Mouse (Mus musculus): ENCODE data around the gene Tomt. TPM values are rescaled to one million over a fixed set of nuclear protein-coding genes. Genes with fewer than 3 reads are reported as not detected.

Tomt gene
- total and polyA plus RNA-seq, 3 experiments: 0.01 to 0.22 TPM; not detected in 1

DNA sequence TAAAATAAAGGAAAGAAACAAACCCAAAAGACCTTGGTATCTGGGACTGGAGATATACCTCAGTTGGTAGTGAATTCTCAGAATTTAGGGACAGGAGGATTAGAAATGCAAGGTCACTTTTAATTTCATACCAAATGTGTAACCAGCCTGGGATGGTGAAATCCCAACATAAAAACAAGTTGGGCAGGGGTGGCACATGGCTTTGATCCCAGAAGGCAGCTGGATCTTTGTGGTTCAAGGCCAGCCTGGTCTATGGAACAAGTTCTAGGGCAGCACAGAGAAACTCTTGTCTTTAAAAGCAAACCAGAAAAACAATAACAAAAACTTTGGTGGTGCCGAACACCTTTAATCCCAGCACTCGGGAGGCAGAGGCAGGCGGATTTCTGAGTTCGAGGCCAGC lies 38.7 kb downstream of the Tomt start:
- Histone ChIP-seq H3K4me1 (ENCODE audit: insufficient read depth, low read depth, low read length) (peaks cover 4% of the 10 kb centered on the region), H3K27me3 (ENCODE audit: insufficient read depth, low read length) (peaks cover 24% of the 10 kb centered on the region), H3K9me3 (replicated peaks) (no peaks in the 10 kb centered on the region), H3K36me3 (replicated peaks) (no peaks in the 10 kb centered on the region), H3K4me3 (ENCODE audit: low read depth, low read length) (no peak overlapping the region)
- DNase-seq (ENCODE audit: low spot score) (no peak), ATAC-seq (ENCODE audit: extremely low read depth, insufficient number of reproducible peaks, low FRiP score, poor library complexity, severe bottlenecking) (no peak)
- no peak for TF ChIP-seq GATA1 (IDR thresholded peaks at IDR 0.05; ENCODE audit: borderline replicate concordance, low read length)
- no peak for TF ChIP-seq CTCF (IDR thresholded peaks at IDR 0.05; ENCODE audit: low read depth, low read length)
- no peak for TF ChIP-seq TAL1 (conservative IDR thresholded peaks at IDR 0.05; ENCODE audit: low read depth, low read length)
- no peak for TF ChIP-seq POLR2AphosphoS5 (IDR thresholded peaks at IDR 0.05; ENCODE audit: insufficient replicate concordance, low read depth, low read length)
- TF ChIP-seq GATA2 (IDR thresholded peaks at IDR 0.05; ENCODE audit: borderline replicate concordance, low read depth, low read length): no peak

- Histone ChIP-seq H3K4me1 (ENCODE audit: insufficient read depth, low read depth, low read length) (peaks cover 4% of the 10 kb centered on the region), H3K9me3 (replicated peaks) (no peaks in the 10 kb centered on the region), H3K36me3 (replicated peaks) (no peaks in the 10 kb centered on the region), H3K27me3 (ENCODE audit: insufficient read depth, low read length) (peaks cover 24% of the 10 kb centered on the region), H3K4me3 (ENCODE audit: low read depth, low read length) (no peak overlapping the region)
- no peak for TF ChIP-seq POLR2AphosphoS5 (IDR thresholded peaks at IDR 0.05; ENCODE audit: insufficient replicate concordance, low read depth, low read length)
- no peak for TF ChIP-seq GATA1 (IDR thresholded peaks at IDR 0.05; ENCODE audit: borderline replicate concordance, low read length)
- no peak for TF ChIP-seq TAL1 (conservative IDR thresholded peaks at IDR 0.05; ENCODE audit: low read depth, low read length)
- TF ChIP-seq GATA2 (IDR thresholded peaks at IDR 0.05; ENCODE audit: borderline replicate concordance, low read depth, low read length): no peak
- TF ChIP-seq CTCF (IDR thresholded peaks at IDR 0.05; ENCODE audit: low read depth, low read length): no peak
- ATAC-seq (ENCODE audit: extremely low read depth, insufficient number of reproducible peaks, low FRiP score, poor library complexity, severe bottlenecking): no peak
- no peak for DNase-seq (ENCODE audit: low spot score)
These were observed 39.5 kb downstream of the Tomt start for GRCm38 (mm10) chr7:101866491-101867265.

DNA sequence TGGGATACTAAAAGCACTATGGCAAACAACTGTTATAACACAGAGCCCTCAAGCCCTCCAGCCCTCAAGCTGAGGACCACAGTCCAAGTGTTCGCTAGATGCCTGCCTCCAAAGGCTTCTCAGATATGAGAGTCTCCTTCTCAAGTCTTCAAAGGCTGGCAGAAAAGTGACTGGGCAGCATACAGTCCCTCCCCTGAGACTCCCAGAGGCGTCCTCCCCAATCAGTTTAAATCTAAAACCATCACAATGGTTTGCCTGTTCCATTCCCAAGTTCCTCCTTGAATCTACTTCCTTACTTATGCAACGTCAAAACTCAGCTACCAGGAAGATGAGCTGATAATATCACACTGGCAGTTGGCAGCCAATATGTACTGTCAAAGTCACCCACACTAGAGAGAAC lies 42.7 kb downstream of the Tomt start, which contains the start of gene Anapc15:
Gene Anapc15 (plus strand): TSS at position 301 of the 400 bp plus-strand sequence.
- no peaks in the 10 kb centered on the region for H3K36me3 ChIP-seq (replicated peaks)
- DNase-seq (ENCODE audit: low spot score): no peak
- H3K4me1 ChIP-seq (ENCODE audit: insufficient read depth, low read depth, low read length): peaks cover 4% of the 10 kb centered on the region; the same call in 1 of the 2 replicates
- ATAC-seq (ENCODE audit: extremely low read depth, insufficient number of reproducible peaks, low FRiP score, poor library complexity, severe bottlenecking): no peak
- TF ChIP-seq CTCF (IDR thresholded peaks at IDR 0.05; ENCODE audit: low read depth, low read length) (no peak), GATA2 (IDR thresholded peaks at IDR 0.05; ENCODE audit: borderline replicate concordance, low read depth, low read length) (no peak), POLR2AphosphoS5 (IDR thresholded peaks at IDR 0.05; ENCODE audit: insufficient replicate concordance, low read depth, low read length) (no peak), TAL1 (conservative IDR thresholded peaks at IDR 0.05; ENCODE audit: low read depth, low read length) (no peak), GATA1 (IDR thresholded peaks at IDR 0.05; ENCODE audit: borderline replicate concordance, low read length) (no peak)
- peaks cover 13% of the 10 kb centered on the region for H3K27me3 ChIP-seq (ENCODE audit: insufficient read depth, low read length)
- H3K9me3 ChIP-seq (replicated peaks): no peaks in the 10 kb centered on the region
- H3K4me3 ChIP-seq (ENCODE audit: low read depth, low read length): no peak within 1 kb of the TSS

DNA sequence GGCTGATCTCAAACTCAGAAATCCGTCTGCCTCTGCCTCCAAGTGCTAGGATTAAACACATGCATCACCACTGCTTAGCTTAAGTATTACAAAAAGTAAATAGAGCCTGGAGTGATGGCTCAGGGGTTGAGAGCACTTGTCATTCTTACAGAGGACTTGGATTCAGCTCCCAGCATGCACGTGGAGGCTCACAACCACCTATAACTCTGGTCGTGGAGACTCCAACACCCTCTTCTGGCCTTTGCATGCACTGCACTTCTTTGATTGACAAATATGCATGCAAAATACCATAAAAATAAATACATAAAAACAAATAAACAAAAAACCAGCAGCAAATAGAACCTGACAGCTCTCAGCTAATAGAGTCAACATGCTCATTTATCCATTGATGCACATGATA lies 43.9 kb downstream of the Tomt start:
- H3K27me3 ChIP-seq (ENCODE audit: insufficient read depth, low read length): peaks cover 13% of the 10 kb centered on the region
- DNase-seq (ENCODE audit: low spot score): no peak
- no peak for ATAC-seq (ENCODE audit: extremely low read depth, insufficient number of reproducible peaks, low FRiP score, poor library complexity, severe bottlenecking)
- H3K36me3 ChIP-seq (replicated peaks): no peaks in the 10 kb centered on the region
- no peak overlapping the region for H3K4me3 ChIP-seq (ENCODE audit: low read depth, low read length)
- no peaks in the 10 kb centered on the region for H3K9me3 ChIP-seq (replicated peaks)
- no peak for TF ChIP-seq TAL1 (conservative IDR thresholded peaks at IDR 0.05; ENCODE audit: low read depth, low read length)
- no peak for TF ChIP-seq POLR2AphosphoS5 (IDR thresholded peaks at IDR 0.05; ENCODE audit: insufficient replicate concordance, low read depth, low read length)
- TF ChIP-seq GATA1 (IDR thresholded peaks at IDR 0.05; ENCODE audit: borderline replicate concordance, low read length): no peak
- TF ChIP-seq GATA2 (IDR thresholded peaks at IDR 0.05; ENCODE audit: borderline replicate concordance, low read depth, low read length): no peak
- TF ChIP-seq CTCF (IDR thresholded peaks at IDR 0.05; ENCODE audit: low read depth, low read length): no peak
- peaks cover 4% of the 10 kb centered on the region; the same call in 1 of the 2 replicates for H3K4me1 ChIP-seq (ENCODE audit: insufficient read depth, low read depth, low read length)

DNA sequence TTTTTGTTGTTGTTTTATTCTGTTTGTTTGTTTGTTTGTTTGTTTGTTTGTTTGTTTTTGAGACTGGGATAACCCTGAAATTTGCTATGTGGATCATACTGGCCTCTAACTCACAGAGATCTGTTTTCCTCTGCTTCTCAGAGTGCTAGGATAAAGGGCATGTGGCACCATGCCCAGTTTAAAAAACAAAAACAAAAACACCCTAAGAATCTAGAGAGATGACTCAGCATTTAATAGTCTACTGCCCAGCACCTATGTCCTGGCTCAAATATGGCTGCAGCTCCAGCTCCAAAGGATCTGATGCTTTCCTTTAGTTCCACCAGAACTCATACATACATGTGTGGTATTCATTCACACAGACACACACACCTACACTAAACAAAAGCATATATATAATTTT lies 45.2 kb downstream of the Tomt start:
- H3K4me3 ChIP-seq (ENCODE audit: low read depth, low read length): no peak overlapping the region
- peaks cover 4% of the 10 kb centered on the region; the same call in 1 of the 2 replicates for H3K4me1 ChIP-seq (ENCODE audit: insufficient read depth, low read depth, low read length)
- TF ChIP-seq TAL1 (conservative IDR thresholded peaks at IDR 0.05; ENCODE audit: low read depth, low read length): no peak
- no peak for TF ChIP-seq GATA2 (IDR thresholded peaks at IDR 0.05; ENCODE audit: borderline replicate concordance, low read depth, low read length)
- TF ChIP-seq GATA1 (IDR thresholded peaks at IDR 0.05; ENCODE audit: borderline replicate concordance, low read length): no peak
- no peaks in the 10 kb centered on the region for H3K9me3 ChIP-seq (replicated peaks)
- DNase-seq (ENCODE audit: low spot score): no peak
- ATAC-seq (ENCODE audit: extremely low read depth, insufficient number of reproducible peaks, low FRiP score, poor library complexity, severe bottlenecking): no peak
- peaks cover 20% of the 10 kb centered on the region for H3K27me3 ChIP-seq (ENCODE audit: insufficient read depth, low read length)
- no peaks in the 10 kb centered on the region for H3K36me3 ChIP-seq (replicated peaks)

DNA sequence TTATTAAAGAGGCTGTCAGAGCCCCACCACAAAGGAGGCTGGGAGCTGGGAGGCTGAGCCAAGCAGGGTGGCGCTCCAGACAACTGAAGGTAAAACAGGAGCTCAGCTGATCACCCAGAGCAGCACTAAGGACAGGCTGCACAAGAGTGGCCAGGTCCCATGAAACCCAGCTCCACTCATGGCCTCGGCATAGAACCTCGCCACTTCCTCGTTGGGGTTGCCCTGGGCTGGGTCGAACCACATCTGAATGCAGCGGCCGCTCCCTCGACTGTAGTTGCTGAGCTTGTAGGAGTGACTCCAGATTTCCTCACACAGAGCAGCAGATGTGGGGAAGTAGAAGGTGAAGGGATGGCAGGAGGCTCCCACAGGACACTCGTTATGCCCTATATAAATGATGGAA lies 47.8 kb downstream of the Tomt start:
- TF ChIP-seq GATA2 (IDR thresholded peaks at IDR 0.05; ENCODE audit: borderline replicate concordance, low read depth, low read length): no peak
- TF ChIP-seq GATA1 (IDR thresholded peaks at IDR 0.05; ENCODE audit: borderline replicate concordance, low read length): no peak
- TF ChIP-seq CTCF (IDR thresholded peaks at IDR 0.05; ENCODE audit: low read depth, low read length): no peak
- TF ChIP-seq POLR2AphosphoS5 (IDR thresholded peaks at IDR 0.05; ENCODE audit: insufficient replicate concordance, low read depth, low read length): no peak
- TF ChIP-seq TAL1 (conservative IDR thresholded peaks at IDR 0.05; ENCODE audit: low read depth, low read length): no peak
- DNase-seq (ENCODE audit: low spot score) (no peak), ATAC-seq (ENCODE audit: extremely low read depth, insufficient number of reproducible peaks, low FRiP score, poor library complexity, severe bottlenecking) (no peak)
- H3K36me3 ChIP-seq (replicated peaks): no peaks in the 10 kb centered on the region
- no peaks in the 10 kb centered on the region for H3K9me3 ChIP-seq (replicated peaks)
- H3K27me3 ChIP-seq (ENCODE audit: insufficient read depth, low read length): peaks cover 20% of the 10 kb centered on the region
- no peak overlapping the region for H3K4me3 ChIP-seq (ENCODE audit: low read depth, low read length)
- H3K4me1 ChIP-seq (ENCODE audit: insufficient read depth, low read depth, low read length): no peaks in the 10 kb centered on the region
